Mouse (Mus musculus): ENCODE measurements around the gene Abcc9. TPM values are rescaled to one million over a fixed set of nuclear protein-coding genes. Genes with fewer than 3 reads are reported as not detected.

The Abcc9 gene
- total and polyA plus RNA-seq, 2 experiments from 2014 or later, result 1.8 to 9.6 TPM

DNA sequence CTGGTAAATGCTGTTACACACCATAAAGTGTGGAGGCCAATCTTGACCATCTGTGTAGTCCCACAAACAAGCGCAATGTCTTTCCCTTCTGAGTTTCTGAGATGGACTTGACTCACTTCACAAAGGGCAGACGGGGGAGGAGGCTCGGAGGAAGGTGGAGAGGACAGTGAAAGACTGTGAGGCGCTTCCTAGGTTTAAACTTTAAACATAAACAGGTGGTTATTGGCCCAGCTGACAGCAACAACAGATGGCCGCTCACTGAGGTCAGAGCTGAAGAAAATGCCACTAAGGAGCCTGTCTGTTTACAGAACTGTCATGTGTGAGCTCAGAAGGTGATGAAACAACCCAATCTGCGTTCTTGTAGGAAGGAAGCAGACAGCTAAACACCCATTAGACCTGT, 78.8 kb downstream of the Abcc9 start:
- Histone ChIP-seq H3K9me3 (ENCODE audit: low read length) (no peaks in the 10 kb centered on the region), H3K4me2 (ENCODE audit: low read depth) (no peak overlapping the region), H3K27ac (ENCODE audit: low read depth, low read length) (no peak overlapping the region), H3K27me3 (ENCODE audit: insufficient read depth, low read length) (no peaks in the 10 kb centered on the region), H3K4me3 (ENCODE audit: low read depth, low read length) (no peak overlapping the region), H3K9ac (no peak overlapping the region), H3K4me1 (ENCODE audit: insufficient read depth) (no peaks in the 10 kb centered on the region), H3K36me3 (ENCODE audit: insufficient read depth) (no peaks in the 10 kb centered on the region)
- no peak for ATAC-seq
- WGBS, result 82% methylated on average over 6 of the region's 6 CpGs
- no peak for TF ChIP-seq CTCF (IDR thresholded peaks at IDR 0.05; ENCODE audit: low read depth)
- no peak for DNase-seq

DNA sequence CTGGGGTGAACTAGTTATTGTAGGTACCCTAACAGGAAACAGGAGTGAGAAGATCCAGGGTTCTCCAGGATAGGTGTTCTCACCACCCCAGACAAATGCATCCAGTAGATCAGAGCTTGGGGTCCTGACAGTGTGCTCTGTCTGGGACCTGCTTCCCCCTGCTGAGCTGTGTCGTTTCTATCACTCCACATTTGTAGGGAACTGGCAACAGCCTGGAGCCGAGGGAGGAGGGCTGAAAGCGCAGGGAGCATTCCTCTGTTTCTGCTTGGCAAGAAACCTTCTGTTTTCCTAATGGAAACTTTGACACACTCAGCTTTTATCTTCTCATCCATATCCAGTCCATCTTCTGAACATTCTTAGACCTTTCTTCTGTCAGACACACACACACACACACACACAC, 85.5 kb downstream of the Abcc9 start:
- ATAC-seq, result no peak
- Histone ChIP-seq H3K36me3 (ENCODE audit: insufficient read depth) (no peaks in the 10 kb centered on the region), H3K4me1 (ENCODE audit: insufficient read depth) (no peaks in the 10 kb centered on the region), H3K27ac (ENCODE audit: low read depth, low read length) (no peak overlapping the region), H3K9ac (no peak overlapping the region), H3K9me3 (ENCODE audit: low read length) (no peaks in the 10 kb centered on the region), H3K4me2 (ENCODE audit: low read depth) (no peak overlapping the region), H3K27me3 (ENCODE audit: insufficient read depth, low read length) (no peaks in the 10 kb centered on the region), H3K4me3 (ENCODE audit: low read depth, low read length) (no peak overlapping the region)
- DNase-seq, result no peak
- no peak for TF ChIP-seq CTCF (IDR thresholded peaks at IDR 0.05; ENCODE audit: low read depth)
- WGBS, result 37% methylated on average over 3 of the region's 3 CpGs

DNA sequence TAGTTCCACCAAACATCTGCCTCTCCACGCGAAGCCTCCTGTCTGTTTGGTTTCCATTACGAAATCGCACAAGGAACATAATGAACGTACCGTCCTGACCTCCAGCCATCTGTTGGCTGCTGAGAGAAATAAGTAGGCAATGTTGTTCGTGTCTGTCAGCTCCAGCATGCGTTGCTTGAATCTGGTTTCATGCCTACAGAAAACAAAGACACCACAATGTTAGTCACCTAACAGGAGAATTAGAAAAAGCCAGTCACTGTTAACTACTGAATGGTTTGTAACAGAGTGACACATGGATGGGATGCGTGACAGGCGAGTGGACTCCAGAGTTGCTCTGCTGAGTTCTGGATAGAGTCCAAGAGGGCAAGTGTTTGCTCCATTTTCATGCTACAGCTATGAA, 87.8 kb downstream of the Abcc9 start:
- H3K4me2 ChIP-seq (ENCODE audit: low read depth), result no peak overlapping the region
- ATAC-seq, result no peak
- H3K36me3 ChIP-seq (ENCODE audit: insufficient read depth), result no peaks in the 10 kb centered on the region
- H3K27ac ChIP-seq (ENCODE audit: low read depth, low read length), result no peak overlapping the region
- H3K27me3 ChIP-seq (ENCODE audit: insufficient read depth, low read length), result no peaks in the 10 kb centered on the region
- no peaks in the 10 kb centered on the region for H3K9me3 ChIP-seq (ENCODE audit: low read length)
- no peak overlapping the region for H3K4me3 ChIP-seq (ENCODE audit: low read depth, low read length)
- no peak for DNase-seq
- H3K9ac ChIP-seq, result no peak overlapping the region
- 60% methylated on average over 10 of the region's 10 CpGs for WGBS
- TF ChIP-seq CTCF (IDR thresholded peaks at IDR 0.05; ENCODE audit: low read depth), result no peak
- H3K4me1 ChIP-seq (ENCODE audit: insufficient read depth), result no peaks in the 10 kb centered on the region

DNA sequence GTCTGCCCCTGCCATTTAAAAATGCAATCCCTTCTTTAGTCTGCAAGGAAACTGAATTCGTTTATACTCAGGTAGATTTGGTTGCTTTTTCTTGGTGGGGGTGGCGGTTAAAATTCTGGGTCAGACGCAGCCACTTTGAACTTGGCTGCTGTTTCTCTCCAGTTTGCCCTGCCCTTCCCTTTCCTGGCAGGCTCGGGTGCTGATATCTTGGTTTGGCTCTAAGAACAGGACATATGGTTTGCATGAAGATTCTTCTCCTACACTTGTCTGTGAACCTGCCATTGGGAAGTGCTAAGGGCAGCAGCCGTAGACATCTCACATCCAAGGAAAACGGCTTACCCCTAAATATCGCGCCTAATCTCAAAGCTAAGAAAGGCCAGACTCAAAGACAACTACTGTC, 89.7 kb downstream of the Abcc9 start:
- H3K27ac ChIP-seq (ENCODE audit: low read depth, low read length), result no peak overlapping the region
- H3K9me3 ChIP-seq (ENCODE audit: low read length), result no peaks in the 10 kb centered on the region
- no peaks in the 10 kb centered on the region for H3K36me3 ChIP-seq (ENCODE audit: insufficient read depth)
- no peaks in the 10 kb centered on the region for H3K27me3 ChIP-seq (ENCODE audit: insufficient read depth, low read length)
- 85% methylated on average over 8 of the region's 8 CpGs for WGBS
- H3K4me2 ChIP-seq (ENCODE audit: low read depth), result no peak overlapping the region
- ATAC-seq, result no peak
- DNase-seq, result no peak
- H3K9ac ChIP-seq, result no peak overlapping the region
- no peak for TF ChIP-seq CTCF (IDR thresholded peaks at IDR 0.05; ENCODE audit: low read depth)
- H3K4me3 ChIP-seq (ENCODE audit: low read depth, low read length), result no peak overlapping the region
- H3K4me1 ChIP-seq (ENCODE audit: insufficient read depth), result no peaks in the 10 kb centered on the region

DNA sequence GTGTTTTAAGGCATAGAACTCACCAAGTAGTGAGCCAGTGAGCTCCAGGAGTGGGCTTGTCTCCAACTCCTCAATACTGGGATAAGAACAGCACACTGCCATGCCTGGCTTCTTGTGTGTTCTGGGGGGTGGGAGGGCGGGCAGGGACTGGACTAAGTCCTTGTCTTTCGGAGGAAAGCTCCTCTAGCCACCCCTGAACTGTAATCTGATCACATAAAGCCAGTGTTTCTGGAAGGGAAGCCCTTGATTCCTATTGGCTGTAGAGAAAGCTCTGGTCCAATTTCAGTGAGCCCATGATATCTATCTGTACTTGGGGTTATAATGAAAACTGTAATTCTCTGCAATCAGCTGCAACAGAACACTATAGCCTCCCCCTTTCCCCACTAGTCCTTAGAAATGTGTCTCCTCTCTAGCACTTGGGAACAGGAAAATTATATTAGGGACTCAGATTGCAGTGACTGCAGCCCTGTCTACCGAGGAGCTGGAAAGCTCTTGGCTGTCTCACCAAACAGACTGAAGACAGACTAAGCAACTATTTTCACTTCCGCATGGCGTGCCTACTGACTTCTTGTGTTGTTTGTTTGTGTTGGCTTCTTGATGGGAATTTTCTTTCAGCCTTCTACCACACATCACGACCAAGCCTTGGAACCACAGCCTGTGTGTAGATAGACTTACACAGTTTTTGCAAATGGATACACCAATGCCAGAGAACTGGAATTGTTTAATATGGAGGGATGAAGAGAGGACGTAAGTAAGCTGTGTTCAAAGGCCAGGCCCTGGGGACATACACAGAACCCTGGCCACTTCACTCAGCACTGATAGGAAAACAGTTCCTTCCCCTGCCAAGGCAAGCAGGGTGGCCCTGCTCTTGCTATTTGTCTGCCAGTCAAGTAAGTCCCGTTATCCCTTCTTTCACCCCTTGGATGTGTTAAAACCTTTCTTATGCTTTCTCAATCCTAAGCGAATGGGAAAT, 92.4 kb downstream of the Abcc9 start:
- Histone ChIP-seq H3K4me1 (ENCODE audit: insufficient read depth) (no peaks in the 10 kb centered on the region), H3K9me3 (ENCODE audit: low read length) (no peaks in the 10 kb centered on the region), H3K9ac (no peak overlapping the region), H3K4me2 (ENCODE audit: low read depth) (no peak overlapping the region), H3K27ac (ENCODE audit: low read depth, low read length) (no peak overlapping the region), H3K4me3 (ENCODE audit: low read depth, low read length) (no peak overlapping the region), H3K36me3 (ENCODE audit: insufficient read depth) (no peaks in the 10 kb centered on the region), H3K27me3 (ENCODE audit: insufficient read depth, low read length) (no peaks in the 10 kb centered on the region)
- DNase-seq (no peak), ATAC-seq (no peak)
- TF ChIP-seq CTCF (IDR thresholded peaks at IDR 0.05; ENCODE audit: low read depth), result no peak
- 48% methylated on average over 9 of the region's 9 CpGs for WGBS

DNA sequence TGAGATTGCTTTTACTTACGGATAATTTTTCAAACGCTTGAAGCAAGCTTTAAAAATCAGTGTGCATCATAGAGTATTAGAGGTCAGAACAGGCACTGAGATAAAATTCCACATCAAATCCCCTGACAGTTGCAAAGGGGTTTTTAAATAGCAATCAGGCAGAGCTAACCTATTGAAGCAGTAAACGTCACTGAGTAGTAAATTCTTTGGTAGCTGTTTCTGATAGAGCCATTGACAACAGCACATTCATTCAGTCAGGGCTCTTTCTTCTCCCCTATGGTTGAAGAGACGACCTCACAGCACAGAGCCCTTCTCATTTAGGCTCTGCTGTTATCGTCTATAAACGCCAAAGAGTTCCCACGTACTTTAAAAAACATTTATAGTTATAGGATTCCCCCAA, 95.0 kb downstream of the Abcc9 start:
- no peak for DNase-seq
- no peaks in the 10 kb centered on the region for H3K9me3 ChIP-seq (ENCODE audit: low read length)
- WGBS, result 48% methylated on average over 7 of the region's 7 CpGs
- H3K27ac ChIP-seq (ENCODE audit: low read depth, low read length), result no peak overlapping the region
- H3K9ac ChIP-seq, result no peak overlapping the region
- H3K36me3 ChIP-seq (ENCODE audit: insufficient read depth), result no peaks in the 10 kb centered on the region
- H3K4me1 ChIP-seq (ENCODE audit: insufficient read depth), result no peaks in the 10 kb centered on the region
- no peak for TF ChIP-seq CTCF (IDR thresholded peaks at IDR 0.05; ENCODE audit: low read depth)
- H3K27me3 ChIP-seq (ENCODE audit: insufficient read depth, low read length), result no peaks in the 10 kb centered on the region
- ATAC-seq, result no peak
- H3K4me3 ChIP-seq (ENCODE audit: low read depth, low read length), result no peak overlapping the region
- H3K4me2 ChIP-seq (ENCODE audit: low read depth), result no peak overlapping the region

DNA sequence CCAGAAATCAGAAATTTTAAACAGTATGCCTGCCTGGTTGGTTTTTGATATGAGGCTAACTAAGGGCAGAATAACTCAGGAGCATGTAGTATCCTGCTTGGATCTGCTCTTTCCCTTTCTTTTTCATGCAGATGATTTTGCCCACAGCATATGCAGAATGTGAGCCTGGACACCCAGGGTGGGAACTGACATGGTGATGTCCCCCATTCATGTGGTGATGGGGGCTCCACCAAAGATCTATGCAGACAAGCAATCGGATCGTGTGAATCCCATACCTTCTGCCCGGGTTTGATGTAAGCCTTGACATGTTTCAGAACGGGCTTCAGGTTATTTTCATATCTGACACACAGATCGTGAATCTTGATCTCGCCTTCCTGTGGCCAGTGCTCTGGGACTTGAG, 99.3 kb downstream of the Abcc9 start:
- WGBS, result 77% methylated on average over 6 of the region's 6 CpGs
- H3K36me3 ChIP-seq (ENCODE audit: insufficient read depth), result no peaks in the 10 kb centered on the region
- ATAC-seq (no peak), DNase-seq (no peak)
- TF ChIP-seq CTCF (IDR thresholded peaks at IDR 0.05; ENCODE audit: low read depth), result no peak
- no peaks in the 10 kb centered on the region for H3K9me3 ChIP-seq (ENCODE audit: low read length)
- H3K27me3 ChIP-seq (ENCODE audit: insufficient read depth, low read length), result no peaks in the 10 kb centered on the region
- H3K4me1 ChIP-seq (ENCODE audit: insufficient read depth), result no peaks in the 10 kb centered on the region
- no peak overlapping the region for H3K4me3 ChIP-seq (ENCODE audit: low read depth, low read length)
- no peak overlapping the region for H3K9ac ChIP-seq
- no peak overlapping the region for H3K4me2 ChIP-seq (ENCODE audit: low read depth)
- no peak overlapping the region for H3K27ac ChIP-seq (ENCODE audit: low read depth, low read length)
